Mouse (Mus musculus): ENCODE measurements around the gene Wdr78.

The Wdr78 gene

GRCm38 (mm10) chr4:103048046-103048445 is 66.3 kb downstream of the Wdr78 start:
- DNase-seq, result no peak

- no peak for DNase-seq
Measured at GRCm38 (mm10) chr4:103042997-103043396, 71.4 kb downstream of the Wdr78 start.

GRCm38 (mm10) chr4:103039838-103040191 is 74.5 kb downstream of the Wdr78 start:
- no peak for DNase-seq

- DNase-seq, result no peak
Measured at GRCm38 (mm10) chr4:103039103-103039837, 75.1 kb downstream of the Wdr78 start.

GRCm38 (mm10) chr4:103028177-103029088 is 85.9 kb downstream of the Wdr78 start:
- DNase-seq, result no peak

- DNase-seq, result no peak
Measured at GRCm38 (mm10) chr4:103027745-103028144, 86.6 kb downstream of the Wdr78 start.

GRCm38 (mm10) chr4:103026621-103027020 is 87.7 kb downstream of the Wdr78 start, which contains the start of gene Insl5:
Gene Insl5, minus strand, starts transcription at chr4:103026842.
- no peak for DNase-seq

GRCm38 (mm10) chr4:103013490-103013889 is 100.9 kb downstream of the Wdr78 start:
- DNase-seq, result no peak

GRCm38 (mm10) chr4:103011823-103012222 is 102.5 kb downstream of the Wdr78 start:
- DNase-seq, result no peak

GRCm38 (mm10) chr4:103010734-103011133 is 103.6 kb downstream of the Wdr78 start:
- peak; percentile 37 for DNase-seq

GRCm38 (mm10) chr4:103006943-103007418 is 107.4 kb downstream of the Wdr78 start:
- DNase-seq, result peak; percentile 73

GRCm38 (mm10) chr4:103006266-103006665 is 108.1 kb downstream of the Wdr78 start:
- DNase-seq, result no peak

GRCm38 (mm10) chr4:103005190-103005945 is 109.0 kb downstream of the Wdr78 start:
- DNase-seq, result peak; percentile 26

- peak; percentile 60 for DNase-seq
Measured at GRCm38 (mm10) chr4:103004681-103005080, 109.7 kb downstream of the Wdr78 start.

GRCm38 (mm10) chr4:102991685-102992084 is 122.7 kb downstream of the Wdr78 start:
- DNase-seq, result no peak

- no peak for DNase-seq
Measured at GRCm38 (mm10) chr4:102990595-102991340, 123.6 kb downstream of the Wdr78 start.

GRCm38 (mm10) chr4:102990016-102990415 is 124.3 kb downstream of the Wdr78 start:
- no peak for DNase-seq

GRCm38 (mm10) chr4:102989391-102989790 is 125.0 kb downstream of the Wdr78 start:
- DNase-seq, result no peak

- no peak for DNase-seq
Measured at GRCm38 (mm10) chr4:102988526-102988925, 125.8 kb downstream of the Wdr78 start.

Data from retina, postnatal 1 day (tissue).